Mouse (Mus musculus) cerebellum, postnatal 36 days (tissue): ENCODE measurements around the gene Nkx6-1.
A peak's percentile ranks its signal among the peaks of the same experiment; 100 is the strongest.

Source experiments
- DNase-seq, 2 experiments: peaks; one replicate each; pipeline ENCODE4 v3.0.0; 2021 to 2022; ENCODE audit warnings: mixed read lengths in 2 of 2

Nkx6-1 gene

GRCm38 (mm10) chr5:101664945-101665615 is at the start of gene Nkx6-1:
TSS of gene Nkx6-1 (minus strand) at chr5:101664996.
- DNase-seq, result no peak

DNA sequence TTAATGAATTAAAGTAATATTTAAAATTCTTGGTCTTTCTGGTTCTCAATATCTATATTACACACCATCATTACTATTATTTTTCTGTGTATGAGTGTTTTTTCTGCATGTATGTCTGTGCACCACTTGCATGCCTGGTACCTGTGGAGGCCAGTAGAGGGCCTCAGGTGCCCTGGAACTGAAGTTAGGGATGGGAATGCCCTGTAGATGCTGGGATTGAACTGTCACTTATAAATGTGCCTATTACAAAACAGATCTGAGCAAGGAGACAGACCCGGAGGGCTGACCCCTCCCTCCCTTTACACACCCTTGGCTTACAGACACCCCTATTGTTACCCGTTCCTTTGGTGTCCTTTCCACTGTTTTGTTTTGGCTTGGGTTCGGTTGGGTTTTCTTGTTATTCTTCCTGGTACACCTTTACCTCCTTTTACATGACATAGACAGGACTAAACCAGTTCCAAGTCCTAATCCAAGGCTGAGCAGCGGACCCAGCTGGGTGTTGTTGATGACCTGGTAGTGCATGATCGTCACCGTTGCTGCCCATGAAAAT is 48.3 kb upstream of the Nkx6-1 start:
- DNase-seq, result no peak

DNA sequence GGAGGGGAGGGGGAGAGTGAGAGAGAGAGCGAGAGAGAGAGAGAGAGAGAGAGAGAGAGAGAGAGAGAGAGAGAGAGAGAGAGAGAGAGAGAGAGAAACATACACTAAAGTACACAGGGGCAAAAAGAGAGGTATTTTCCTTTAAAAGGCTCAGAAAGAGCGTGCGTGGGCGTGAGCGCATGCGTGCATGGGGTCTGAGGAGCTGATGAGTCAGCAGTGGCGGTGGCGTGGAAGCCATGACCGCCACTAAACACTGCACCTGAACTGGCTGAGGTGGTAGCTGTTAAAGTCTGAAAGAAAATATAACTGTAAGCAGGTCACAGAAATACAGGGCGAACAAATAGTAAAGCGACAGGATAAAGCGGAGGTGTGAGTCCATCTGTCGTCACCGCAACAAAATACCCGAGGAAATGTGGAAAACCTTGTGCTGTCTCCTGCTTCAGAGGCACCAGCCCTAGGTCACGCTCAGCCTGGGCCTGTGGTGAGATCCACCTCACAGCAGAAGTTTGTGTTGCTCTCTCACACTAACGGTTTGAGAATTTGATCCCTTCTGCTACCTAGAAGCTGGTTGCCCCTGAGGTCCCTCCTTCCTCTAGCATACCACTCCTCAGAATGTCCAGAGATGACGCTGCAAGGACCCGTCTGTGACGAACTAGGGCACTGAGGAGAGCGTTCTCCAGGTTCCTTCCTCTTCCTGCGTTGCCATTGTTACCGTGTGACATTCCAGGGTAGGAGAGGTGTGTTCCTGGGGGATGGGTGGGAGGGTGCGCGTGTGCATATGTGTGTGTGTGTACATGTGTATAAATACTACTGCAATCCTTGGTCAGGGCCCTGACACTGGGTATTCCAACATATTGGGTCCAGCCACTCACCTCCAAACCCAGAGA is 38.8 kb upstream of the Nkx6-1 start:
- no peak for DNase-seq

GRCm38 (mm10) chr5:101702636-101703035 is 37.8 kb upstream of the Nkx6-1 start:
- DNase-seq, result peak in 1 of 2 experiments; percentile 9

- DNase-seq, result peak in 1 of 2 experiments; percentile 23
These were observed 35.8 kb upstream of the Nkx6-1 start for GRCm38 (mm10) chr5:101700607-101701006.

DNA sequence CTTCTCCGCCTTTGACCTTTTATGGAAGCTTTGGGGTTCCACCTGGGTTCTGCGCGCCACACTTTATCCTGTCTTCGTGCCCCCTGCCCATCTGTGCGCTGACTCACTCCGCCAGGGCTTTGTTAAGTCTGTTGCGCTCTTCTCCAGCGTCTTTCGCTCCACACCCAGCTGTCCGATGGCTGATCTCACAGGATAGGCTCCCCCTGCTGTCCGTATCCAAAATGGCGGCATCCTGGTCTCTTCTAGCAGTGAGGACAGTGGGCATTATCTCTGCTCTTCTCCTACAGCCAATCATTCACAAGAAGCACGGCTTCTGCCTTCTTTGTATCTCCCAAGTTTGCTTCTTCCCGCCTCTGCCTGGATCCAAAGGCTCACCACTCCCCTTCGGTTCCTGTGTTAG is 23.8 kb upstream of the Nkx6-1 start:
- no peak for DNase-seq

GRCm38 (mm10) chr5:101683340-101683739 is 18.5 kb upstream of the Nkx6-1 start:
- no peak for DNase-seq

GRCm38 (mm10) chr5:101680338-101680737 is 15.5 kb upstream of the Nkx6-1 start:
- no peak for DNase-seq

GRCm38 (mm10) chr5:101669381-101669780 is 4.6 kb upstream of the Nkx6-1 start:
- DNase-seq, result peak in 1 of 2 experiments; percentile 42

DNA sequence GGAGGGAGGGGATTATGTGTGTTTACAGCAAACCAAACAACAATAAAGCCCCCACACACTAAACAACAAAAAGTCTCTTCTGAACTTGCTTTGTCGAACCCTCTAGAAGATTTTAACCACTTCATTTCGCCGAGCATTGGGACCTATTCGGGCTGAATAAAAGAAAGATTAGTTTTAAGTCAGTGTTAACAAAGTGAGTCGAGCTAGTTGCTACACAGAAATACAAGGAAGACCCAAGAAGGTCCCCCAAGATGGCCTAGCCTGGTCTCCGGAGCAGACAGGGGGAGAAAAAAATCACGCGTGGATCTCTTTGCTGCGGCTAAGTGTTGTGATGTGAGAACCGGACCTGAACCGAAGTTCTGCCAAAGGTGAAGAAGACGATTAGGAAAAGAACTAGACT is 3.7 kb upstream of the Nkx6-1 start:
- no peak for DNase-seq

DNA sequence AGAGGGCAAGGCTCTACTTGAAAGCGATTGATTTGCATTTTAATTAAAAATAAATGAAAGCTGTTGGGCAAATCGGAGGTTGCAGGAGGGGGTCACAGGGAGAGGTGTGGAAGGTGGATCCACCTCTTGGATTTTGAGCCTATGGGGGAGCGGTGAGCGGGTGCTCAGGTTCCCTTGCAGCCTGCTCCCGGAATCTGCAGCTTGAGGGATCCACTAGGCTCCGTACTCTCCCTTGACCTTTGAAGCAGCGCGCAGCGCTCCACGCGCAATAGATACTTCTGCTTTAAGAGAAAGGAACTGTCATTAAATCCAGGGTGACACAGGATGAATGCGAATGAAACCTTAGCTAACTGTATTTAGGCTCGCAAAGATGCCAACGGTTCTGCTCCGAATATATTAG is 3.2 kb upstream of the Nkx6-1 start:
- no peak for DNase-seq

- DNase-seq, result no peak
These were observed 2.6 kb upstream of the Nkx6-1 start for GRCm38 (mm10) chr5:101667263-101667990.

GRCm38 (mm10) chr5:101666713-101667112 is 1.9 kb upstream of the Nkx6-1 start:
- DNase-seq, result no peak

GRCm38 (mm10) chr5:101666091-101666490 is 1.3 kb upstream of the Nkx6-1 start:
- DNase-seq, result no peak

DNA sequence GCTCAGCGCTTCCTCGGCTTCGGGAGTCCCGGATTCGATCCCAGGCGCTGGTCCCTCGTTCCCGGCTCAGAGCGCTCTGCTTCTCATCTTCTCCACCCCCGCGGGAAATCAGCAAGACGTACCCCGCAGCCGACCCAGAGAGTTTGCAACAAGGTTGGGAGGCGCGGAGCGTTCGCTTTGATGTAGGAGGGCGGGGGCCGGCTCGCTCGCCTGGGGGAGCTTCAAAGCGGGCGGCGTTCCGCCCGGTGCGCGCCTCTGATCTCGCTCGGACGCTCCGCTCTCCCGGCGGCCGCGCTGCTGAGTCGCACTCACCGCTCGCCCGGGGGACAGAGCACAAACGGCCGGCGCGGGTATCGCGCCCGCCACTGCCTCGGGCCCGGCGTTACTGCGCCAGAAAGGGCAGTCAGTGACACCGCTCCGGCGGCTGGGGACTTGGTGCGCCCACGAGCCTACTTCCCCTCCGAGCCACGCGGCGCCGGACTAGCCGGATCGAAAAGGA is 324 bp downstream of the Nkx6-1 start:
- DNase-seq, result no peak

DNA sequence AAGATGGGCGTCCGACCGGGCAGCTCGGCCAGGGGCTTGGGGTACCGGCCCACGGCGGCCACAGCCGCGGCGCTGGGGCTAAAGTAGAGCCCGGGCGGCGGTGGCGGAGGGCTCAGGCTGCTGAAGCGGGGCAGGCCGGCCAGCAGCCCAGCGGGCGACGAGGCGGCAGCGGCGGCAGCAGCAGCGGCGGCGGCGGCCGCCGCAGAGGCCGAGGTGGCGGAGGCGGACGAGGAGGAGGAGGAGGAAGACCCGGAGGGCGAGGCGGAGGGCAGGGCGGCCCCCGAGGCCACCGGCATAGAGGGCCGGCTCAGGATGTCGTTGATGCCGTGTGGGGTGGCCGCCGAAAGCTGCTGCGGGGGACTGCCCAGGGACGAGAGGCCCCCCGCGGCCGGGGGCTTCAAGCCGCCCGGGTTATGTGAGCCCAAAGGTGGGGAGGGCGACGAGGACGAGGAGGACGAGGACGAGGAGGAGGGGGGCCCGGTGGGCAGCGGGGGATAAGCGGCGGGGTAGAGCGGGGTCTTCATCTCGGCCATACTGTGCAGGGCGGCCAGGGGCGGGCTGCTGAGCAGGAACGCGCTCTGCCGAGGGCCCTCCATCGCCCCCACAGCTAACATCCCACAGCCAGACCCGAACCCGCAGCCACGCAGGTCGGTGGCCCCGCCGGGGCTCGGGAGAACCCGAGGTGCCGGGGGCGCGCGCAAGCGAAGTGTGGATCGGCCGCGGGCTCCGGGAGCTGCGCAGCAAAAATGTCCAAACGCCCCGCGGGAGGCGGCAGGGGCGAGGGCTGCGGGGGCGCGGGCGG is 974 bp downstream of the Nkx6-1 start:
- DNase-seq, result no peak

GRCm38 (mm10) chr5:101663176-101663575 is 1.6 kb downstream of the Nkx6-1 start:
- no peak for DNase-seq

- DNase-seq, result no peak
These were observed 2.3 kb downstream of the Nkx6-1 start for GRCm38 (mm10) chr5:101662485-101662884.

GRCm38 (mm10) chr5:101661561-101662211 is 3.1 kb downstream of the Nkx6-1 start:
- DNase-seq, result no peak

DNA sequence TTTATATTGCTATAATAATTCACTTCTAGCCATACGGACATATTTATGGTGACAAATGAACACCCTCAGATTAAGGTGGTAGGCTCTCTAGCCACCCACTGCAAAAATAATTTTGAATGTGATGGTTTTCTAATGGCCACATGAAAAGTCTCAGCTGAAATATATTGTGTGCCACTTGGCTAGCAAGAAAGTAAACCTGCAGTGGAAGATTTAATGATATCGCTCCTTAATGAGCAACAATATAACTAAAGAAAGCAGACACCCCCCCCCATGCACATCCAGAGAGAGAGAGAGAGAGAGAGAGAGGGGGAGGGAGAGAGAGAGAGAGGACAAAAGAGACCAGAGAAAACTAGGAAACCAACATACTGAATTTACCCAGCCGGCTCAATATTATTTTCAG is 4.1 kb downstream of the Nkx6-1 start:
- DNase-seq, result no peak

DNA sequence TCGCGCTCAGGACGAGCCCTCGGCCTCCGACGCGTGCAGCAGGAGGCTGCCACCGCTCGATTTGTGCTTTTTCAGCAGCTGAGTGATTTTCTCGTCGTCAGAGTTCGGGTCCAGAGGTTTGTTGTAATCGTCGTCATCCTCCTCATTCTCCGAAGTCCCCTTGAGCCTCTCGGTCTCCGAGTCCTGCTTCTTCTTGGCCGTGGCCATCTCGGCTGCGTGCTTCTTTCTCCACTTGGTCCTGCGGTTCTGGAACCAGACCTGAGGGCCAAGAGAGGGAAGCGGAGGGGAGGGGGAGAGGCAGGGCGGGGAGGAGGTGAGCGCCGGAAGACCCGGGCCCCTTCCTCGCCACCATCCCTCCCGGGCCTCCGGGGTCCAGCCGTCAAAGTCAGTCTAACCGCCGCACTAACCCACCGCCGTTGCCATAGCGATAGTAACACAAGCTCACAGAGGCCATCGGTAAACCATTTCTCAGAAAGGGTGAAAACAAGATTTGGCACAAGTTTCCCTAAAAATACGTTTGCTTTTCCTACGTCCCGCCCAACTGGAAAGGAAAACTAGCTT is 5.3 kb downstream of the Nkx6-1 start:
- DNase-seq, result no peak
